Mouse (Mus musculus): Measurements from ENCODE around the gene Ckmt2.

GRCm38 (mm10) chr13:91915582-91916239, 39.0 kb upstream of the Ckmt2 start:
- TF ChIP-seq CTCF (IDR thresholded peaks at IDR 0.05; ENCODE audit: control insufficient read depth, insufficient read depth, low read length) (no peak), POLR2A (IDR thresholded peaks at IDR 0.05; ENCODE audit: borderline replicate concordance, control insufficient read depth, low read depth, low read length) (no peak)
